Mouse (Mus musculus): ENCODE measurements around the gene Sdk1. TPM values are rescaled to one million over a fixed set of nuclear protein-coding genes. Genes with fewer than 3 reads are reported as not detected.

The Sdk1 gene
- total RNA-seq, 2 experiments from 2014 or later = 1.2 to 1.5 TPM

- DNase-seq = no peak
- intact Hi-C loops (cut with DNase I) = no loop called here
Observed at GRCm38 (mm10) chr5:141415644-141416243, 174.5 kb downstream of the Sdk1 start.

- intact Hi-C loops (cut with DNase I) = no loop called here
- DNase-seq = no peak
Observed at GRCm38 (mm10) chr5:141428132-141428531, 186.8 kb downstream of the Sdk1 start.

DNA sequence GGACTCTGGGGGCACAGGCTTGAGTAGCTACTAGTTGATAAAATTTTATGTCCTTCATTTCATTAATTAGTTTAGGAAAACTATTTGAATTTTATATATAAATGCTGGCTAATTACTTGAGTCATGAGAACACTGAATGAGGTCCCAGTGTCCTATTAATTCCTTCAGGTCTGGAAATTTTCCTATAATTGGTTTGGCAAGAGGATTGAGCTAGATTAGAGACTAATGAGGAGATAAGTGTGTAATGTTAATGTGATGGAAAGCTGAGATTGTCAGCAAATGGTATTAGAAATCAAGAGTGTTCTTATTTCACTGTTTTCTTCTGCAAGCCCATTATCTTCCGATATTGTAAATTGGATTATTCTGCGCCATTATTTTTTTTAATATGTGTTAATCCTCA, 192.0 kb downstream of the Sdk1 start:
- intact Hi-C loops (cut with DNase I) = no loop called here
- no peak for DNase-seq

- DNase-seq = no peak
- intact Hi-C loops (cut with DNase I) = no loop called here
Observed at GRCm38 (mm10) chr5:141447247-141447646, 206.0 kb downstream of the Sdk1 start.

GRCm38 (mm10) chr5:141463417-141463816, 222.1 kb downstream of the Sdk1 start:
- intact Hi-C loops (cut with DNase I) = no loop called here
- no peak for DNase-seq

- DNase-seq = no peak
- intact Hi-C loops (cut with DNase I) = no loop called here
Observed at GRCm38 (mm10) chr5:141468821-141469220, 227.5 kb downstream of the Sdk1 start.

DNA sequence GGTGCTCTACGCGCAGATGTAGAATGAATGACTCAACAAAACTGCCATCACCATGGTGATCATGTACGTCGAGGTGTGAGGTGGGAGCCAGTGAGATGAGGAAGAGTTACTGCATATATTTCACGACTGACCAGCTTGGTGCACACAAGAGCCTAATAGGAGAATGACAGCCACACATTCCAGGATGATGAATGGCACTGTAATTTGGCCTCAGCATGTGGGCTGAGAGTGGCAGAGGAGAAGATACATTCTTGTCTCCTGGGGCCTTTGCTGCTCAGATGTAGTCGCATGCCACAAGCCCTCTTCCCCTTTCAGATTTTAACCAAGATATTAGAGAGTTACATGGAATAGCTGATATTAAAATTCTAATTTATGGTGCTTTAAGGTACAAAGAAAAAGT, 264.0 kb downstream of the Sdk1 start:
- intact Hi-C loops (cut with DNase I) = no loop called here

GRCm38 (mm10) chr5:141506344-141506743, 265.1 kb downstream of the Sdk1 start:
- DNase-seq = no peak
- intact Hi-C loops (cut with DNase I) = no loop called here

More for the DNA sequence above, 264.0 kb downstream of the Sdk1 start:
- no peak for DNase-seq

- DNase-seq = no peak
- intact Hi-C loops (cut with DNase I) = no loop called here
Observed at GRCm38 (mm10) chr5:141524801-141525715, 283.8 kb downstream of the Sdk1 start.

GRCm38 (mm10) chr5:141540193-141540592, 298.9 kb downstream of the Sdk1 start:
- intact Hi-C loops (cut with DNase I) = no loop called here
- no peak for DNase-seq

DNA sequence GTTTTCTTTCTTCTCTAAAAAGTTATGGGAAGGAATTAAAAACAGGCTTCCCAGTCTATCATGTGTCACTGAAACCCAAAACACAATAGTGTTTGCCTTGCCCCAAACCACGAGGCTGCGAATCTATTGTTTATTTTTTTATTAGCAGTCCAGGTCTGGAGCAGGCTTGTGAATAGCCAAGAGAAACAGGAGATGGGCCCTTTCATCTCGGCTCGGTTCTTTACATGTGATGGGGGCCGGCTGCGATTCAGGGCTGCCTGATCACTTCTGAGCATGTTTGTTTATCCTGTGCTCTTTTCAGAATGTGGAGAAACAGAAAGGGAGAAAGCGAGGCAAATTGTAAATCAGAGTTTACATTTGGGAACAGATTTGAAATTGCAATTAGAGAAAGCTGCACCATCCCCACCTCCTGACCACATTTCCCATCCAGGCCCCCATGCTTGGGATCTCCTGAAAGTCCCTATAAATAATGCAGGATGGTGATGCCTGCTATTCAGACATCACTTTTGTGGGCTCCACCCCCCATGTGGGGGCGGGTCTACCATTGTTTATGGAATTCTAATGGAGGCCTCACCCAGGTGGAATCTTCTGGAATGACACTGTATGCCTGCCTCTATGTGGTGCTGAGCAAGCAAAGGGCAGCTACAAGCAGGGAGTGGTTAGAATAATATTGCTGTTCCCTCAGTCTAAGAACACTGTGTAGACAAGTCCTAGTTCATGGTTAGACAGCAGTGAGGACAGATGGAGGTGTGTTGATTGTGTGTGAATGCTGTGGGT, 301.8 kb downstream of the Sdk1 start:
- no peak for DNase-seq
- intact Hi-C loops (cut with DNase I) = no loop called here

DNA sequence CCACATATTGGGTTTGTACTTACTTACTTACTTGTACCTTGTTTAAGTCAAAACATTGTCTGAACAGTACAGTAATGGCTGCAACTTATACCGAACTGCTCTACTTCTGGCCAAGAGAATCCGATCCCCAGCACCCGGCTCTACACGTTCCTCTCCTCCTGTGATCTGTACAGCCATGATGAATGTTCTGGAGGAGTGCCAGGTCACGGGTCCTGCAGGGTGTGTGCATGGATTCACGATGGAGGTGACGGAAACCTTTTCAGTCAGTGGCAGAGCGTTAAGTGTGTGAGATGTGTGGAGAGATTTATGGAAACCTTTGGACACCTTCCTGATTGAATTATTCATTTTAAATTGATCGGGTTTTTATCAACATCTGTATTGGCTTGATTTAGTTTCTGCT, 312.2 kb downstream of the Sdk1 start:
- no peak for DNase-seq
- intact Hi-C loops (cut with DNase I) = no loop called here

DNA sequence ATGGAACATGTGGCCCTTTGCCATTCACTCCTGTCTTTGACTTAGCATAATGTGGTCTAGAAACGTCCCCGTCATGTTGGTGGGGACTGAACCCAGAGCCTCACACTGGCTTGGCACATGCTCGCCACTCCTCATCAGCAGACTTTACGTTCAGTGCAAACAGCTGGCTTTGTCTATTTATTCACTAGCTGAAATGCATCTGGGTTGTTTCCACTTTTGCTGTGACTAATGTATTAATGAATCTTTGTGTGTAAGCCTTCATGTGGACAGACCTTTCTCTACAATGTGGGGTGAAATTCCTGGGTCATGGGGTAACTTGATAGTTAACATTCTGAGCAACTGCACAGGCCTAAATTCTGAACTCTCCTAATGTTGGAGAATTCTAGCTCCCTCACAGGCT, 317.4 kb downstream of the Sdk1 start:
- no peak for DNase-seq
- intact Hi-C loops (cut with DNase I) = no loop called here

DNA sequence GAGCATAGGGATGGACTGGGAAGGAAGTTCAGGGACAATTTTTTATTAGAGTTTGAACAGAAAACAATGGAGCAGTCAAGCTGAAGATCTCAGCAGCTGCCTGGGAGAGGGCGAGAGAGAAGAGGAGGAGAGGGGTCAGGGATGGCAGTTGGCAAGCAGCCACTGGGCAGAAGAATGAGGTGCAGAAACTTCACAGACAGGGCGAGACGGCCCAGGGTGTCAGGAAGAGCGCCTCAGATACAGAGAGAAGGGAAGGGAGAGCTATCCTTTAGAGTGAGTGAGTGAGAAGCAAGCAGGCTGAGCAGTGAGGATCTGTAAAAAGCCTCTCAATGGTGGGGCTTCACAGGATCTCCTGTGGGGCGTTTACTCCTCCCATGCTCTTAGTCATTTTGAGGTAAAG, 319.0 kb downstream of the Sdk1 start:
- intact Hi-C loops (cut with DNase I) = no loop called here
- DNase-seq = no peak

GRCm38 (mm10) chr5:141561989-141562560, 320.8 kb downstream of the Sdk1 start:
- intact Hi-C loops (cut with DNase I) = no loop called here
- DNase-seq = no peak

GRCm38 (mm10) chr5:141564197-141564596, 322.9 kb downstream of the Sdk1 start:
- intact Hi-C loops (cut with DNase I) = no loop called here
- no peak for DNase-seq

DNA sequence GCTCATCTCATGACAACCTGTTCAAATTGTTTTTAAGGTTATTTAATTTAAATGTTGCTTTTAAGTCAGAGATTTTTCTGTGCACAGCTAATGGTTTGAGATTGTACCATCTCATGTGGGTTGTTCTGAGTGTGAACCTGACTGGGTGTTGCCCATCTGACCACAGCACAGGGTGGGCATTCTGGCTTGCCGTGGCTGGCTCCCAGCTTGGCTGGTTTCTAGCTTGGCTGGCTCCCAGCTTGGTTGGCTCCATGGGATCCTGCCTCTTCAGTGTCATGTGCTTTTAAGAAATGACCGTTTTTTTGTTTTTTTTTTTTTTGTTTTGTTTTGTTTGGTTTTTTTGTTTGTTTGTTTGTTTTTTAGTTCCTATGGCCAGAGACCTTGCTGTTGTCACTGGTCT, 326.8 kb downstream of the Sdk1 start:
- intact Hi-C loops (cut with DNase I) = no loop called here
- DNase-seq = no peak

- DNase-seq = no peak
- intact Hi-C loops (cut with DNase I) = no loop called here
Observed at GRCm38 (mm10) chr5:141570442-141570841, 329.2 kb downstream of the Sdk1 start.

GRCm38 (mm10) chr5:141574263-141574662, 333.0 kb downstream of the Sdk1 start:
- peak; percentile 32 to 35 for DNase-seq
- intact Hi-C loops (cut with DNase I) = no loop called here

- DNase-seq = no peak
- intact Hi-C loops (cut with DNase I) = no loop called here
Observed at GRCm38 (mm10) chr5:141591246-141591645, 350.0 kb downstream of the Sdk1 start.

DNA sequence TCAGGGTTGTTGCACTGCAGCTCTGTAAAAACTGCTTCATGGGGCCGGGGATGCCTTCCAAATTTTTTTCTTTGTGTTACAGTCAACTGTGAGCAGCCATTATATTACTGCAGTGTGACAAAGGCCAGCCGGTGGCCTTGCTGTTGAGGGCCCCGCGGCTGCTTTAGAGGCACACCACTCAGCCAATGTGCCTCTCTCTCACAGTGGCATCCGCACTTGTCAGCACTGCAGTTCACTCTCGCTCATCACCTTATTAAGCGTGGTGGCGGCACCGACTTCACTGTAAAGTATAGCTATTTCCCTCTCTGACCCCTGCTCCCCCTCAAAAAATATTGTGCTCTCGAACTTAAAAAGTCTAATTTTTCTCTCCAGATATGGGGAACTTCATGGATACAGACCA, 371.4 kb downstream of the Sdk1 start:
- intact Hi-C loops (cut with DNase I) = no loop called here

More for the DNA sequence above, 371.4 kb downstream of the Sdk1 start:
- DNase-seq = no peak
